Mouse (Mus musculus) embryo, embryonic 10.5 days (tissue): ENCODE data around the gene Hdac11.
A peak's percentile ranks its signal among the peaks of the same experiment; 100 is the strongest.
"Not testable (repeated sequence)": the region's sequence is repeated elsewhere in the genome, so short reads cannot be mapped to it uniquely, and the experiment has no call there.

ENCODE experiments used
- DNase-seq: peaks from one replicate; pipeline ENCODE4 v3.0.0-alpha.2; 2015; ENCODE audit warnings: low spot score

Hdac11 gene

GRCm38 (mm10) chr6:91202571-91202970 lies 46.1 kb downstream of the Hdac11 start:
- DNase-seq: no peak

GRCm38 (mm10) chr6:91205346-91205745 lies 48.9 kb downstream of the Hdac11 start:
- DNase-seq: no peak

- no peak for DNase-seq
Observed at GRCm38 (mm10) chr6:91205791-91206190, 49.3 kb downstream of the Hdac11 start.

- DNase-seq: no peak
Observed at GRCm38 (mm10) chr6:91207491-91207890, 51.0 kb downstream of the Hdac11 start.

- peak; percentile 52 for DNase-seq
Observed at GRCm38 (mm10) chr6:91209780-91210179, 53.3 kb downstream of the Hdac11 start.

GRCm38 (mm10) chr6:91210852-91211251 lies 54.4 kb downstream of the Hdac11 start:
- no peak for DNase-seq

GRCm38 (mm10) chr6:91212155-91212554 lies 55.7 kb downstream of the Hdac11 start, which contains the start of gene Fbln2:
TSS of gene Fbln2 (plus strand) at chr6:91212455.
- not testable (repeated sequence) for DNase-seq

- peak; percentile 91 for DNase-seq
Observed at GRCm38 (mm10) chr6:91212571-91212970, 56.1 kb downstream of the Hdac11 start.

- DNase-seq: no peak
Observed at GRCm38 (mm10) chr6:91213287-91214218, 57.1 kb downstream of the Hdac11 start.

GRCm38 (mm10) chr6:91215454-91215853 lies 59.0 kb downstream of the Hdac11 start:
- DNase-seq: no peak

- DNase-seq: no peak
Observed at GRCm38 (mm10) chr6:91218445-91218844, 62.0 kb downstream of the Hdac11 start.

GRCm38 (mm10) chr6:91218871-91219270 lies 62.4 kb downstream of the Hdac11 start:
- no peak for DNase-seq

- DNase-seq: no peak
Observed at GRCm38 (mm10) chr6:91220062-91220461, 63.6 kb downstream of the Hdac11 start.

GRCm38 (mm10) chr6:91221094-91221493 lies 64.6 kb downstream of the Hdac11 start:
- peak; percentile 46 for DNase-seq

- no peak for DNase-seq
Observed at GRCm38 (mm10) chr6:91222694-91223346, 66.4 kb downstream of the Hdac11 start.
